Mouse (Mus musculus) gastrocnemius, adult 2 months (tissue): ENCODE measurements around the gene Cnst. TPM values are rescaled to one million over a fixed set of nuclear protein-coding genes. Genes with fewer than 3 reads are reported as not detected.
A peak's percentile ranks its signal among the peaks of the same experiment; 100 is the strongest.

Source experiments
- DNase-seq: peaks from one replicate; pipeline ENCODE4 v3.0.0; 2022
- H3K27ac ChIP-seq: fragments of 200-600 bp; 2 replicates; pipeline ENCODE4 v1.8.1; 2022; ENCODE audit warnings: mild to moderate bottlenecking
- H3K4me3 ChIP-seq: fragments of 200-600 bp; 2 replicates; pipeline ENCODE4 v1.8.1; 2022; ENCODE audit warnings: mild to moderate bottlenecking, moderate library complexity
- CTCF ChIP-seq: fragments of 200-600 bp; IDR thresholded peaks from 2 replicates; pipeline ENCODE4 v1.8.1; 2022; ENCODE audit warnings: antibody characterized with exemption, mild to moderate bottlenecking, moderate library complexity
- intact Hi-C: fragments of 180-260 bp; cut with DNase I; formaldehyde crosslinking; loops from one replicate; pipeline ENCODE4 v1.15.1; 2025
- long read RNA-seq, 2 experiments: library from polyadenylated mRNA; stranded (forward); transcript quantifications; one replicate each; pipeline ENCODE4 v2.0.0; 2021
- total RNA-seq, 2 experiments: library from RNA; stranded (reverse); gene quantifications; 2 replicates each; pipeline ENCODE4 v1.2.3; 2021

Cnst gene
- 10 to 100 TPM; 34.7 to 40.0 TPM for total RNA-seq
- long read RNA-seq, experiment 1, full-length matches to known transcripts = 28 of 42 reads
- long read RNA-seq, experiment 1, partial matches to known transcripts = 7 of 42 reads
- long read RNA-seq, experiment 1, other reads (novel, unspliced or antisense) = 7 of 42 reads
- long read RNA-seq, experiment 2, full-length matches to known transcripts = 30 of 39 reads
- long read RNA-seq, experiment 2, partial matches to known transcripts = 8 of 39 reads
- long read RNA-seq, experiment 2, other reads (novel, unspliced or antisense) = 1 of 39 reads

DNA sequence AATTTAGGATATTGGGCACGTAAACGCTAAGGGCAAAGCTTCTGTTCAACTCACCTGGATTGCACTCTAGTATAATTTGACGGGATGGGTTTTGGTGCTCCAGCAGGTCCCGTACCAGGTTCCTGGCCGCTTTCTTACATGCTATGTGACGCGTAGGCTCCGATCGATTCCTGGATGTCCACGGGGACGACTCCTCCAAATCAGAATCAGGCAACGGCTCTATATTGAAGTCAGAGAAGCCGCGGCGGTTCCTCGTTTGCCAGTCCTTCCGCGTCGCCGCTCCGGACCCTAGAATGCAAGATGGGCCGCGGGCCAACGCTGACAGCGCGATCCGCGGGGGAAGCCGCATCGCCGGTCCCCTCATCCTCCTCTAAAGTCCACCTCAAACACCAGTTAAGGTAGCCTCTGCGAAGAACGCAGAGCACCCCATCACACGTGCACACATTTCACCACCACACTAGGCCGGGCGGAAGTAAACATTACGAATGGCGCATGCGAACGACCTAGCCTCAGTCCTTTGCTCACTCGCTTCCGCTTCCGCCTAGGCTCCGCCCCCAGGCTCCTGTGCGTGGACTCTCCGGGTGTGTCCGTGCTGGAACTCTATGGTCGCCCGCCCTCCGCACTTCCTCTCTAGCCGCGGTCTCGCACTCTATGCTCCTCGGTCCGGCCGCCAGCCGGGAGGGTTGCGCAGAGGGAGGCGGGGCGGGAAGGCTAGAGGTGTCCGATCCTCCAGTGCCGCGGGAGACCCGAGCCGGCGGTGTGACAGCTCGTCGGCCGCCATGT lies at the start of gene Cnst, which contains the start of gene Tfb2m:
Gene Cnst, plus strand, starts transcription at position 603 of the 783 bp plus-strand sequence.
Gene Tfb2m, minus strand, starts transcription at position 500 of the 783 bp plus-strand sequence.
- Histone ChIP-seq H3K4me3 (peak within 1 kb of the TSS; percentile 98), H3K27ac (peak within 1 kb of the TSS; percentile 99)
- intact Hi-C loops = loop anchor here (2.0 kb wide), 1 partner anchor 77 kb away; no protein-coding TSS in a partner anchor
- peak; percentile 99 for DNase-seq

DNA sequence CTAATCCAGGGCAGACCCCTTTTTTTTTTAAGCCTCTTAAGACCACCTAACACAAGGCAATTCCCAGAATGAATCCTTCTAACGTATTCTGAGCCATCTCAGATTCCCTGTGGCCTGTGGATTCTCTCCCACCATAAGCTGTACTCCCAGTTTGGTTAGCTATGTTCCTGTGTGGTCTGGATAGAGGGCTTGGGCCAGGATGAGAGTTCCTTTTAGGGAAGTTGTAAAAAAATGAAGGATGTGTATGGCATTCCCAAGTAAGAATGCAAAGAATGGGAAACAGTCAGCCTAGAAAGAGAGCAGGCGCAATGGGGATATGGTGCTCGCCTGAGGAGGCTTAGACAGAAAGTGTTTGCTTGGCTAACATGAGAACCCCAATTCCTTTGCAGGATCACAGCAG lies 46.9 kb upstream of the Cnst start:
- Histone ChIP-seq H3K27ac (no peak overlapping the region), H3K4me3 (no peak overlapping the region)
- intact Hi-C loops = no loop called here
- no peak for TF ChIP-seq CTCF
- DNase-seq = no peak

DNA sequence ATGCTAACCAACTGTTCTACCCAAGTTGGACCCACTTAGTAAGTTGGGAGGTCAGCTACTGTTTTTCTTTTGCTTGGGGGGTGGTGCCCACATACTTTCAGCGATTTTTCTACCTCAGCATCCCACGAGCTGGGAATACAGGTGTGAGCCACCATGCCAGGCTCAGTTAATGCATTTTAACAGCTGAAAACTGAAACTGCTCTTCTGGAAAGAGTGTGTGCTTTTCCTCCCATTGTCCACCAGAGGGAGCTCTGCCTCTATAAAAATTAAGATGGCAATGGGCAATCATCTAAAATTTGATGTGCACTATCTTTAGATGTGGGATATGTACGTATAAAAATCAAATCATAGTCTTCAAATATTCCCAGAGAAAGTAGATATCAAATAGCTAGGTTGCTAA lies 43.6 kb upstream of the Cnst start:
- no peak overlapping the region for H3K4me3 ChIP-seq
- no peak for DNase-seq
- H3K27ac ChIP-seq = no peak overlapping the region
- intact Hi-C loops = no loop called here
- peak; percentile 93 for TF ChIP-seq CTCF

DNA sequence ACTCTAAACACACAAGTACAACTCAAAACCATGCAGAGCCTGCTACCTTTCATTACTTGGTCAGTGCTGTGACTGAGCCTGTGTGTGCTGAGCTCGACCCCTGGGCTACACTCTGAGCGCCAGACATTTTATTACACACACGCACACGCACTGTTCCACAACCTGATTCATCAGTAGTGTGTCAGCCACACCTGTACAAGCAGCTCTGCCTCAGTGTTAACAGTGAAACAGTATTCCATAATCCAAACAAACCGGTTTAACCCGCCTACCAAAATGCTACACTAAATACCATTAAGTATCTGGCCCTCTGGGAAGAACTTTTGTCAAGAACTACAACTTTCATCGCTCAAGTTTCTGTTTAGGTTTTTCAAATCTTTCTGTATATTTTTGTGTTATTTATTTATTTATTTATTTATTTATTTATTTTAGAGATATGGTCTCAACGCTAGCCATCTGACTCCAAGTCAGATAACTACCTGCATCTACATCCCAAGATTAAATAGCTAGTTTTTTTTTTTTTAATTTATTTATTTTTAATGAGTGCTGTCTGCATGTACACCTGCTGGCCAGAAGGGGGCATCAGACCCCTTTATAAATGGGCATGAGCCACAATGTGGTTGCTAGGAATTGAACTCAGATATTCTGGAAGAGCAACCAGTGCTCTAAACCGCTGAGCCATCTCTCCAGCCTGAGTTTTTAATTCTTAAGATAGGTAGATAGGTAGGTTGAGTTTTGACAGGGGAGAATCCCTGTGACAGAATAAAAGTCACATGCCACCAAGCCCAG lies 39.4 kb upstream of the Cnst start:
- intact Hi-C loops = loop anchor here (2.0 to 5.0 kb wide), 3 partner anchors 36 to 231 kb away; no protein-coding TSS in a partner anchor
- H3K27ac ChIP-seq = no peak overlapping the region
- TF ChIP-seq CTCF = peak; percentile 82
- no peak overlapping the region for H3K4me3 ChIP-seq
- DNase-seq = peak; percentile 37

DNA sequence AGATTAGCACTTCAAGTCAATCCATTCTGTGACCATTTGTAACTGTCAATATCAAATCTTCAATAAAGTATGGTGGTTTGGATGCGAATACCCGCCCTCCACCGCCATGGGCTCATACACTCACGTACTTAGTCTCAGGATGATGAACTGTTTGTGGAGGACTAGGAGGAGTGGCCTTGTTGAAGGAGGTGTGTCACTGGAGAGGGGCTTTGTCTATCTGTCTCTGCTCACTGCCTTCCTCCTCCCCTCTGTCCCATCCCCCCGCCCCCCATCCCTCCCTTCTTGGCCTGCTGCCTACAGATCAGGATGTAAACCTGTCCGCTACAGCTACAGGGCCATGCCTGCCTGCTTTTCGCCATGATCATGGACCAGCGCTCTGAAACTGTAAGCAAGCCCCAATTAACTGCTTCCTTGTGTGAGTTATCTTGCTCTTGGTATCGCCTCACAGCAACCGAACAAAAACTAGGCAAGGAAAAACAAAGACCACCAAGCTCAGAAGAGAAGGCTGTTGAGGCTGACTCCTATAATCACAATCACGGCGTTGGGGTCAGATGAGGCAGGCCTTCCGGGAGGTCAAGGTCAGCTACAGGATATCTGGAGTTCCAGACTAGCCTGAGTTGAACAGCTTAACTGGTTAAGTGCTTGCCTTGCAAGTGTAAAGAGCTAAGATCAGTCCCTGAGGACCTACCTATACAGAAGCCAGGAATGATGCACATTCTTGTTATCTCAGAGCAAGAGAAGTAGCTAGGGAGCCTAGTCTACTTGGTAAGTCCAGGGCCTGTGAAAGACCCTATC lies 35.4 kb upstream of the Cnst start:
- no peak for DNase-seq
- no peak overlapping the region for H3K4me3 ChIP-seq
- H3K27ac ChIP-seq = no peak overlapping the region
- intact Hi-C loops = no loop called here
- TF ChIP-seq CTCF = no peak

DNA sequence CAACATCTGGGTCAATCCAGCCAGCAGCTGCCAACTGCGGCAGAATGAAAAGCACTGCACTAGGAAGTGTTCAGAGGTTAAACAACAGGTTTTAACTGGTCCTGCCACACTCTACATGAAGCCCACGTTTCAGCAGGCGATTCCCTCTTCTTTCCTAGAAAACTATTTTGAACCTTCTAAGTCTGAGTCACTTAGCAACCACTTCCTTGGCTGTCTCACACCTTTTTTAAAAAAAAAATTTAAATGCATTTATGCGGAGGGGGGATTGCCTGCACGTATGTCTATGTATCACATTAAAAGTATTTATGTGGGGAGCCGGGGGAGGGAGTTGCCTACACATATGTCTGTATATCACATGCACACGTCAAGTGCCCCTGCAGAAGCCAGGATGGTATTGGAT lies 34.3 kb upstream of the Cnst start:
- intact Hi-C loops = no loop called here
- Histone ChIP-seq H3K4me3 (no peak overlapping the region), H3K27ac (no peak overlapping the region)
- DNase-seq = no peak
- TF ChIP-seq CTCF = no peak

DNA sequence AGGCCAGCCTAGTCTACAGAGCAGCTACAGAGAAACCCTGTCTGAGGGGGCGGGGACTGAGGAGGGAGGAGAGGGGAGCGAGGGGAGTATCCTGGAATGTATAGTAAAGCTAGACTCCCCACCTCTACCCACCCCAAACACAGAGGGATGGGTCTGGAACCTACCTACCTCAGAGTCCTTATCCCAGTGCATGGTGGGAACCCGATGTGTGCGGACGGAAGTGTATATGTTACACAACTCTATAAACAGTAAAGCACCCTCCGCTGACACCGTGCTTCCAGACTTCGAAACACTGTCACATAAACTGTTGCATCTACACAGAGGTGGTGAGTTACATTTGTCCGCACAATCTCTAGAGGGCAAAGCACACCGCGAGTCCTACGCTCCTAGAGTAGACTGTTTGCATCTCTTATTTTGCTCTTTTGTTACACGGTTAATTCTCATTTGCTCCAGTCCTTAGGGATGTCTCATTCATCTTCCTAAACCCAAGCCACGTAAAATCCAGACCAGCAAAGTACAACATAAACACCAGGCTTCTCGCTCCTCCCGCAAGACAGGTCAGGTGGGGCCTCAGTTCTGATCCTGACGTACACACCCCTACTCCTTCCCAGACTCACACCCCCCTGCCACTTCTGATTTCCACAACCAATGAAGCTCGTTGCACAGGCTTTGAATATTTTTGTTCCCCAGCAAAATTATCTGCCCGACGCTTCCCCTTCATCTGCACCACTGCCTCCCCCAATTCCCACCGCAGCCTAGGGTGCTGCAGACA lies 29.0 kb upstream of the Cnst start:
- H3K4me3 ChIP-seq = peak overlapping the region; percentile 97
- no peak for DNase-seq
- no peak for TF ChIP-seq CTCF
- intact Hi-C loops = no loop called here
- peak overlapping the region; percentile 84 for H3K27ac ChIP-seq

DNA sequence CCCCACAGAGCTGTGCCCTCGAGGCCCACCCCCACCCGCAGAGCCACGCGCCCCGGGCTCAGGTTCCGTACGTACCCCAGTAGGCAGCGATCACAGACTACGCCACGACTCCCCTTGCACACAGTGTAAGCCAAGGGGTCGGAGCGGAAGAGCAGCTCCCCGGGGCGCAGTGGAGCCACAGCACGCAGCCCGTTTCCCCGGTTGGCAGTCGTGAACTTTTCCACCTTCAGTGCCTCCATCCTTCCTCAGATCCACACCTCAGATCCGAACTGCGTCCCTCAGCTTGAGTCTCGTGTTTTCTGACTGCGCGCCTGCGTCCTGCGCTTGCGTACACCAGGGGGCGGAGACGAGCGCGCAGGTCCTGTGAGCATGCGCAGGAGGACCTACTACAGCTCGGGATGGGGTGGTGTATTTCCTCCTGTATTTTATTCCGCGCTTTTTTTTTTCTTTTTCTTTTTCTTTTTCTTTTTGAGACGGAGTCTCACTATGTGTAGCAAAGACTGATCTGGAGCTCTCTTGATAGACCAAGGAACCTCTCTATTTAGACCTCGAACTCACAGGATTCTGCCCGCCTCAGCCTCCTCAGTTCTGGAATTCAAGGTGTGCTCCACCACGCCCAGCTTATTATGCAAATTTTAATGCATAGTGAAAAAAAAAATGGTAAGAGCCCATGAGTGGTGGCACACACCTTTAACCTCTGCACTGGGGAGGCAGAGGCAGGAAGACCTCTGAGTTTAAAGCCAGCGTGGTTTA lies 28.3 kb upstream of the Cnst start, which contains the start of gene Smyd3:
Gene Smyd3, minus strand, starts transcription at position 329 of the 753 bp plus-strand sequence.
- intact Hi-C loops = no loop called here
- peak; percentile 89 for DNase-seq
- peak; percentile 82 for TF ChIP-seq CTCF
- Histone ChIP-seq H3K4me3 (peak within 1 kb of the TSS; percentile 97), H3K27ac (peak within 1 kb of the TSS; percentile 84)

DNA sequence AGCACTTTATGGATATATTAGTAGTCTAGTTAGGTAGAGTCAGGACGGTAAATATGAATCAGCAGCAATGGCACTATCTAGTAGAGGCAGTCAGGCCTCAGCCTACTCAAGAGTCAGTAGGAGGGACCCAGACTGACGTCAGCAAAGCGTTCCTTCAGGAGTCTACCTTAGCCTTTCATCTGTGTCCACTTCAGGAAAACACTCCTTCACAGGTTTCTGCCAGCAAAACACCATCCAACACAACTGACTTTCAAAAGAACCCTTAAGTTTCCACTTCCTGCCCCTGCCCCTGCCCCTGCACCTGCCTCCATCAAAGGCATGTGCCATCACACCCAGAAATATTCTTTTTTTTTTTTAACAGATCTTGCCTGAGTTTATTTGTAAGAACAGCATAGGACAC lies 26.3 kb upstream of the Cnst start:
- DNase-seq = no peak
- intact Hi-C loops = no loop called here
- TF ChIP-seq CTCF = no peak
- H3K4me3 ChIP-seq = no peak overlapping the region
- H3K27ac ChIP-seq = no peak overlapping the region

DNA sequence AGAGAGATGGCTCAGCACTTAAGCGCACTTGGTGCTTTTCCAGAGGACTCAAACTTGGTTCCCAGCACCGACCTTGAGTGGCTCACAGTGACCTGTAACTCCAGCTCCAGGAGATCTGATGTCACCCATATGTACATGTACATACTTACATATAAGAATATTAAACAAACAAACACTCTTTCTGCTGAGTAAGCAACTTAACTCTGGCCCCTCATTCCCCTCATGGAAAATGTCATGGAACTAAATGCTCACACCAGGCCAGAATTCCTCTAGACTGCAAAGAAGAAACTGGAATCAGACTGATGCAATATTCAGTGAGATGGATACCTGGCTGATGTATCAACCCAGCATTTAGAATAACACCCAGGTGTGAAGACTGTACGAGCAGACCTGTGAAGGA lies 7.1 kb upstream of the Cnst start:
- H3K27ac ChIP-seq = no peak overlapping the region
- no peak for TF ChIP-seq CTCF
- H3K4me3 ChIP-seq = no peak overlapping the region
- DNase-seq = no peak
- intact Hi-C loops = loop anchor here (10.0 kb wide), 1 partner anchor 246 kb away; no protein-coding TSS in a partner anchor
